Mouse (Mus musculus) megakaryocyte, embryonic 14.5 days (primary cell): ENCODE data around the gene Slc22a1. TPM values are rescaled to one million over a fixed set of nuclear protein-coding genes. Genes with fewer than 3 reads are reported as not detected.

Experiments
- H3K27me3 ChIP-seq: replicated peaks from 2 replicates; pipeline ENCODE3; 2012; ENCODE audit warnings: inconsistent platforms
- H3K36me3 ChIP-seq: replicated peaks from 2 replicates; pipeline ENCODE3; 2012; ENCODE audit warnings: low read length, inconsistent platforms, mixed read lengths
- H3K4me1 ChIP-seq: 2 replicates; pipeline ENCODE4 v1.6.1; 2012; ENCODE audit warnings: inconsistent platforms
- H3K4me3 ChIP-seq: replicated peaks from 2 replicates; pipeline ENCODE3; 2012; ENCODE audit warnings: moderate library complexity, mild to moderate bottlenecking, inconsistent platforms
- H3K9me3 ChIP-seq: 2 replicates; pipeline ENCODE4 v1.6.1; 2012; ENCODE audit warnings: inconsistent platforms
- FLI1 ChIP-seq: IDR thresholded peaks from 2 replicates; pipeline ENCODE4 v1.6.1; 2012; ENCODE audit warnings: low read length, inconsistent platforms, mixed read lengths
- GATA1 ChIP-seq: IDR thresholded peaks from 3 replicates; pipeline ENCODE4 v1.6.1; 2012; ENCODE audit warnings: mixed read lengths, low read length, inconsistent platforms, borderline replicate concordance
- polyA plus RNA-seq: library from polyadenylated mRNA; stranded (reverse); fragments of >175 nt; gene quantifications from 2 replicates; pipeline ENCODE4 v1.2.3, GENCODE M21; 2012; ENCODE audit warnings: low replicate concordance; ENCODE audit not compliant: insufficient read depth

Slc22a1 gene
- not detected in 2 replicates for polyA plus RNA-seq

GRCm38 (mm10) chr17:12675646-12676045 is at the start of gene Slc22a1:
Gene Slc22a1 (minus strand): TSS chr17:12675829.
- no peak for TF ChIP-seq GATA1
- no peak for TF ChIP-seq FLI1
- Histone ChIP-seq H3K36me3 (no peaks in the 10 kb centered on the region), H3K4me1 (no peaks in the 10 kb centered on the region), H3K27me3 (peaks cover 17% of the 10 kb centered on the region), H3K4me3 (no peak within 1 kb of the TSS), H3K9me3 (peaks cover 21% of the 10 kb centered on the region)

- no peak for TF ChIP-seq GATA1
- Histone ChIP-seq H3K27me3 (peaks cover 34% of the 10 kb centered on the region), H3K36me3 (peaks cover 3% of the 10 kb centered on the region), H3K4me1 (peaks cover 48% of the 10 kb centered on the region), H3K9me3 (no peaks in the 10 kb centered on the region), H3K4me3 (no peak overlapping the region)
These were observed 49.4 kb upstream of the Slc22a1 start for GRCm38 (mm10) chr17:12724767-12725744.

- Histone ChIP-seq H3K36me3 (peaks cover 3% of the 10 kb centered on the region), H3K4me1 (peaks cover 54% of the 10 kb centered on the region)
These were observed 48.5 kb upstream of the Slc22a1 start for GRCm38 (mm10) chr17:12723986-12724766.

GRCm38 (mm10) chr17:12722622-12723021 is 47.0 kb upstream of the Slc22a1 start:
- H3K9me3 ChIP-seq, result no peaks in the 10 kb centered on the region
- H3K27me3 ChIP-seq, result peaks cover 41% of the 10 kb centered on the region
- H3K4me3 ChIP-seq, result no peak overlapping the region
- peaks cover 56% of the 10 kb centered on the region for H3K4me1 ChIP-seq
- peaks cover 3% of the 10 kb centered on the region for H3K36me3 ChIP-seq
- no peak for TF ChIP-seq GATA1
- TF ChIP-seq FLI1, result no peak

More at GRCm38 (mm10) chr17:12723986-12724766, 48.5 kb upstream of the Slc22a1 start:
- no peak overlapping the region for H3K4me3 ChIP-seq
- no peak for TF ChIP-seq FLI1
- peaks cover 42% of the 10 kb centered on the region for H3K27me3 ChIP-seq
- H3K9me3 ChIP-seq, result no peaks in the 10 kb centered on the region

- no peak overlapping the region for H3K4me3 ChIP-seq
- peaks cover 3% of the 10 kb centered on the region for H3K36me3 ChIP-seq
- H3K27me3 ChIP-seq, result peaks cover 46% of the 10 kb centered on the region
- no peaks in the 10 kb centered on the region for H3K9me3 ChIP-seq
- TF ChIP-seq GATA1, result no peak
- no peak for TF ChIP-seq FLI1
- peaks cover 68% of the 10 kb centered on the region for H3K4me1 ChIP-seq
These were observed 45.7 kb upstream of the Slc22a1 start for GRCm38 (mm10) chr17:12721118-12721886.

GRCm38 (mm10) chr17:12718251-12718650 is 42.6 kb upstream of the Slc22a1 start:
- H3K9me3 ChIP-seq, result no peaks in the 10 kb centered on the region
- no peak for TF ChIP-seq FLI1
- TF ChIP-seq GATA1, result no peak
- peaks cover 56% of the 10 kb centered on the region for H3K4me1 ChIP-seq
- H3K27me3 ChIP-seq, result peaks cover 69% of the 10 kb centered on the region
- H3K4me3 ChIP-seq, result no peak overlapping the region
- H3K36me3 ChIP-seq, result peaks cover 3% of the 10 kb centered on the region

- TF ChIP-seq FLI1 (no peak), GATA1 (no peak)
- no peaks in the 10 kb centered on the region for H3K9me3 ChIP-seq
- peaks cover 58% of the 10 kb centered on the region for H3K4me1 ChIP-seq
- peaks cover 72% of the 10 kb centered on the region for H3K27me3 ChIP-seq
- peak overlapping the region; percentile 42 for H3K4me3 ChIP-seq
- peaks cover 3% of the 10 kb centered on the region for H3K36me3 ChIP-seq
These were observed 41.8 kb upstream of the Slc22a1 start for GRCm38 (mm10) chr17:12717445-12717844.

GRCm38 (mm10) chr17:12715032-12715431 is 39.4 kb upstream of the Slc22a1 start:
- TF ChIP-seq GATA1 (no peak), FLI1 (no peak)
- H3K4me3 ChIP-seq, result no peak overlapping the region
- H3K9me3 ChIP-seq, result no peaks in the 10 kb centered on the region
- H3K4me1 ChIP-seq, result peaks cover 66% of the 10 kb centered on the region
- H3K27me3 ChIP-seq, result peaks cover 73% of the 10 kb centered on the region
- H3K36me3 ChIP-seq, result peaks cover 5% of the 10 kb centered on the region

- Histone ChIP-seq H3K27me3 (peaks cover 69% of the 10 kb centered on the region), H3K4me3 (peak overlapping the region; percentile 16), H3K4me1 (peaks cover 63% of the 10 kb centered on the region), H3K9me3 (no peaks in the 10 kb centered on the region), H3K36me3 (peaks cover 5% of the 10 kb centered on the region)
- no peak for TF ChIP-seq FLI1
- no peak for TF ChIP-seq GATA1
These were observed 38.5 kb upstream of the Slc22a1 start for GRCm38 (mm10) chr17:12714080-12714561.
